Mouse (Mus musculus): ENCODE results near the gene Itk.
A peak's percentile ranks its signal among the peaks of the same experiment; 100 is the strongest.

Gene Itk

DNA sequence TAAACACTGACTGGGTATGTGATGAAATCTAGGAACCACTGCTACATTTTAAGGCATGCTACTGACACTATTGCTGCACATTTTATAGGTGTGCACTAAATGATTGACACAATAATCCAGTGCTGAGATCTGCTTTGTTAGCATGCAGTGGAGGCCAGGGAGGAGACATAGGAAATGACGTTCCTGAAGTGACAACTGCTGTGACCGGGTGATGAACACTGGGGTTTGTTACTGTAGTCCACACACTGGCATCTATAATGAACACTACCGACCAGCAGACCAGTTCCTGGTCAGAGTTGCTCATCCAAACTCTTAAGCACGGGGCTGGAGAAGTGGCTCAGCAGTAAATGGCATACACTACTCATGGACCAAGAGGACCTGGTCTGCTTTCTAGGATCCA is 4.1 kb upstream of the Itk start:
- no peak for DNase-seq (ENCODE audit: low read depth)

DNA sequence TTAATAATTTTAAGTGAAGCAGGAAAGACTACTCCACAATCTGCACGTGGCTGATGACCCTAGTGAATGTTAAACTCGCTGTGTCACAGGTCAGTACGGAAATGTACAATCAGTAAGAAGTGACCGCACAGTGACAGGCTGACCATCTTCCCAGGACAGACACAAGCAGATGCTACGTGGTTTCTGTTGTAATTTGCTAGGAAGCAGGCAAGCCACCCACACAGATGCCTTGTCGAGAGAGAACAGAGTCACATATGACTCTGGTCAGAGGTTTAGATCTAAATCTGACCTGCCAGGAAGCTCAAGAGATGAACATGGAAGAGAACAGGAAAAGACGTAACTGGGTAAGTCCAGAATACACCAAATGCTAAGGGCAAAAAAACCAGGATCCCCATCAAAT is 3.6 kb upstream of the Itk start:
- peak; percentile 56 for DNase-seq (ENCODE audit: low read depth)

- DNase-seq (ENCODE audit: low read depth), result peak; percentile 52
These were observed 1.3 kb upstream of the Itk start for GRCm38 (mm10) chr11:46390621-46391020.

GRCm38 (mm10) chr11:46388438-46388837 is 877 bp downstream of the Itk start:
- DNase-seq (ENCODE audit: low read depth), result peak; percentile 72

DNA sequence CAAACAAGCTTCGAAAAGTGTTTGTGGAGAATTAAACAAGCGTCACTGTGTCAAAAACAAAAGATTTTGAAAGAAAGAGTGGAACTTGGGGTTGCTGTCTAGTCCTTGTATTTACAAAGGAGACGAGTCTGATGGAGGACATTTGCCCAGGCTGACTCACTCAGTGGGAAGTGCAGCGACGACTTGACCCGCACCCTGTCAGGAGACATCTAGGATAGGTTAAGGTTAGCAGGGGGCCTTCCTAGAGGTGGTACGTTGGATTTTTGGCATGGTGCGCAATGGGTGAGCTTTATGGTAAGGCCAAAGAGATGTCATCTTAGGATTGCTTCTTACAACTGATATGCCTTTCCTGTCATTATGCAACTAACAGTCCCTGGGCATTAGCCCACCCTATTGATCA is 2.3 kb downstream of the Itk start:
- DNase-seq (ENCODE audit: low read depth), result no peak

DNA sequence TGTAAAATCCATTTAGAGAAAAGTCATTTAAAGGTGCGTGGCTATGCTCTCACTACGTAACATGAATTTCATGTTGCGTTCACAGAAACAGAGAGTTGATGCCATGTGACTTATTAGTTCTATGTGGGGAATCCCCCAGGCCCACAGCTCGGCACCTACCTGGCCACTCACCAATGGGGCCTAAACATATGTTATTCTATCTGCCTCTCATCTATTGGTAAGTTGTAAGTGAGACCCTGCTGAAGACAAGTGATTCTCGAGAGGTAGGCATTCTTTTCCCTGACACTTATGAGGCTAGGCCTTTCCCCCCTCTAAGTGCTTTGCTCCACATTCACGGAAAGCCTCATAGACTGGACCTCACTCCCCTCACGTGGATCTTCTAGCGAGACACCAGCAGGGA is 2.8 kb downstream of the Itk start:
- DNase-seq (ENCODE audit: low read depth), result peak; percentile 79

GRCm38 (mm10) chr11:46384925-46385324 is 4.4 kb downstream of the Itk start:
- DNase-seq (ENCODE audit: low read depth), result peak; percentile 25

- peak; percentile 38 for DNase-seq (ENCODE audit: low read depth)
These were observed 6.8 kb downstream of the Itk start for GRCm38 (mm10) chr11:46382466-46382865.

GRCm38 (mm10) chr11:46380097-46380675 is 9.1 kb downstream of the Itk start:
- DNase-seq (ENCODE audit: low read depth), result peak; percentile 52

DNA sequence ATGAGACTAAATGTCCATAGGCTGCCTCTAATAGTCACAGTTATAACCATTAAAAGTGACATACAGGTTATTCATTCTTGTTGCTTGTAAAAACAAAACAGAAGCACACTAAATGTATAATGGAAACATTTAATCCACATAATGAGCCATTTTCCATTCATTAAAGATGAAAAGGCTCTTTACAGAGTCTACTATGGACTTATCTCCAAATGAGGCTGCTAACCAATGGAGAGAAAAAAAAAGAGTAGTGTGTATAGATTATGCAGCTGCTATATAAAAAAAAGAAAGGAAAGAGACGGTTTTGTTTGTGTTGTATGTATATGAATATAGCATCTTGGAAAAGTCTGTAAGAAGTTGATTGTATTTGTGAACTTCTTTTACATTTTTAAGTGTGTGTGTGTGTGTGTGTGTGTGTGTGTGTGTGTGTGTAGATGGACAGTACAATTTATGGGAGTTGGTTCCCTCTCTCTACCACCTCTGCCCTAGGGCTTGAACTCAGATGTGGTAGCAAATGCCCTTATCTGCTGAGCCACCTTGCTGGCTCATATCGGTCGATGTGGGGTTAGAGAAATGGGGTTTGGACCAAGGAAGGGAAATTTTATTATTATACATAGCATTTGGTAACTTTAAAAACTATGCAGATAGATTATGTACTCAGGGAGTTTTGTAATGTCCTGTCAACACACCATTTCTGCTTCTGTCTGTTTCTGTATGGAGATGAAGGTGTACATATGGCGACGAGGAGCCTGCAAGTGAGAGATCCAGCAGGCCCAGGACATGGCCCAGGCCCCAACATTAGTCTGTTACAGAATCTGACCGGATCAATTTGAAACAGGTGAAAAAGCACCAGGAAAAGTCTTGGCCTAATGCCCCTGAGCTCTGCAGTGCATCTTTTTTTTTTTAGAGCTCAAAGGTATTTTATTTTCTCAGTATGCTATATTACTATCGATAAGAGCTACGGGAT is 11.2 kb downstream of the Itk start:
- DNase-seq (ENCODE audit: low read depth), result peak; percentile 36

DNA sequence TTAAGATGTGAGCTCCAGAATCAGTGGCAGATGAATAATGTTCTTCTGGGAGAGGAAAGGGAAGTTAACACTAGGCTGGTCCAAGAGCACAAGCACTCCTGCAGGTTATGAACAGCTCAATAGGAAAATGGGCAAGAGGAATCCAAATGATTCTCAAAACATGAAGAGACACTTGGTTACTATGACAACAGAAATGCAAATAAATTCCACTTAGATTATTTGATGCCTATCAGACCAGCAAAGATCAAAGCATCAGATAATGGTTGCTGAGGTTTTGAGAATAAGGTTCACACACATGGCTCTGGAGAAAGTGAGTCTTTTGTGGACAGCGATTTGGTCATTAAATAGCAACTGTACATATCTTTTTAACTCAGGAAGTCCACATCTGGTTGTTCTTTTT is 12.0 kb downstream of the Itk start:
- DNase-seq (ENCODE audit: low read depth), result peak; percentile 78

- peak; percentile 74 for DNase-seq (ENCODE audit: low read depth)
These were observed 14.3 kb downstream of the Itk start for GRCm38 (mm10) chr11:46375015-46375414.

DNA sequence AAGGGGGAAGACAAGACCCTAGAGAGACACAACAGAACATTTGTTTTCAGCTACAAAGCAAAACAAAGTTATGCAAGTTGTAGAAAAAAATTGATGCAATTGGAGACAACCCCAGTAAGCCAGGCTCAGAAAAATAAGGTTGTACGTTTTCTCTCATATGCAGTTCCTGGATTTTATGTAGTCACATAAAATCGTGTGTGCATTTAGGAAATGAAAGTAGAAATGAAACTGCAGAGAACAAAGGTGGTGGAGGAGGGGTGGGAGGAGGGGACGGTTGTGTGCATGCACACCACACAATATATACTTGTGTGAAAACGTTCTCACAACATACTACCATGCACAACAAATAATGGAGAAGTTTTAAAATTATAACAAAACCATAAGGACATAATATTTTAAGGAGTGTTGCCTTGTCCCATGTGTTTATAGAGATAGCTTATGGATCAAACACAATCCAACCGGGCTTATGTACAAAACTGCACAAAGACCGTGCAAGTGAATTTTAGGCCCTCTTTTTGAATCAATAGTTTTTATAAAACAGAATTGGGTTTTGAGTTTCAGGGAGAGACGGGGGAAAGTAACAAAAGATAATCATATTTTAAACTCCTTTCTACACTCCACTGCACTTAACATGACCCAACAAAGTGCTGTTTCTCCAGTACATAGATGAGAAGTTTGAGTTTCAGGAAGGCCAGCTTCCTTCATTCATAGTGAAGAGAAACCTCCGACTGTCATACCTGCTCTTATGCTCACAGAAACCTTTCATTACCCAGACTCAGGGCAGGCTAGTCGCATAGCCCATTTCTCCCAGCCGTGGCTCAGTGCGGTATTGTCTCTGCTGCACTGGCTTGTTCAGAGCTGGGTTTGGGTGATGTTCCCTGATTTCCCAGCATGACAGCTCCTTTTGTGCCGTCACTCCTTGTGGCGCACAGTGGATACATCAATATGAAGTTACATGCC is 16.0 kb downstream of the Itk start:
- peak; percentile 86 for DNase-seq (ENCODE audit: low read depth)

- peak; percentile 86 for DNase-seq (ENCODE audit: low read depth)
These were observed 16.9 kb downstream of the Itk start for GRCm38 (mm10) chr11:46372331-46372953.

DNA sequence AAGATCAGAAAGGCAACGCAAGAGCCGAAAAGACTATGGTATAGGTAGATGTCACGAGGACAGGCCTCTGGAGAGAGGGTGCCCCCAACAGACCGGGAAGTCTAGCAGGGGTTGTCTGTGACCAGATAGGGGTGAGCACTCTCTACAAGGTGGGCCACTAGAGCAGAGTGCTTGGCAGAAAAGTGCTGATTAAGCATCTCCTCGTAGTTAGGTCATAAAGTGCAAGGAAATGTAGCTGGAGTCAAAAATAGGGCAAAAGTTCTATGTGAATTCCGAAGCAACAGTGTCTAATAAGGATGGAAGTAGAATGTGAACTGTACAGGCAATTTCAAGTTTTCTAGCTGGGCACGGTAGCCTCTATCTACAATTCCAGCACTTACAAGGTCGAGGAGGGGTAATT is 18.1 kb downstream of the Itk start:
- DNase-seq (ENCODE audit: low read depth), result no peak

GRCm38 (mm10) chr11:46370457-46370856 is 18.9 kb downstream of the Itk start:
- peak; percentile 50 for DNase-seq (ENCODE audit: low read depth)

GRCm38 (mm10) chr11:46366357-46366756 is 23.0 kb downstream of the Itk start:
- no peak for DNase-seq (ENCODE audit: low read depth)

DNA sequence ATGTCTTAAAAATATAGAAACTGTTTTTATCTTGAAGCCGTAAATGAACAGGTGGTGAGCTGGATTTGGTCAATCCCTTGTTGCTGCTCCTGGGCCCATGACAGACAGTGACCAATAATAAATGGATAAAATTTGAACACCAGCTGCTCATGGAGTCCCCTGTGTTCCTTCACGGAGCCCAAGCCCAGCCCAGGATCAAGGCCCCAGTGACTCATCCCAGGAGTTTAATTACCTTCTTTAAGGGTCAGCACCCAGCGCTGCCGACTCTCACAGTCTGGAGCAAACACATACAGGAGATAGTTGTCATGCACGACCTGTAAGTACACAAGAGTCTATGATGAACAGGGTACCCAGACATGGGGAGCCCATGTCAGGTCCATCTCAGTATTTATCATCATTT is 23.6 kb downstream of the Itk start:
- no peak for DNase-seq (ENCODE audit: low read depth)

- DNase-seq (ENCODE audit: low read depth), result no peak
These were observed 25.5 kb downstream of the Itk start for GRCm38 (mm10) chr11:46363864-46364263.

- peak; percentile 69 for DNase-seq (ENCODE audit: low read depth)
These were observed 27.0 kb downstream of the Itk start for GRCm38 (mm10) chr11:46362061-46363022.

All from induced T-regulatory cell, adult 2 months (primary cell).